Mouse (Mus musculus): ENCODE measurements at regions not wholly inside any gene's neighbourhood (a gene's known extent, or its start where the extent isn't known, plus 50 kb on each side); places are given as distances from the start of the nearest gene placed in this dataset.

DNA sequence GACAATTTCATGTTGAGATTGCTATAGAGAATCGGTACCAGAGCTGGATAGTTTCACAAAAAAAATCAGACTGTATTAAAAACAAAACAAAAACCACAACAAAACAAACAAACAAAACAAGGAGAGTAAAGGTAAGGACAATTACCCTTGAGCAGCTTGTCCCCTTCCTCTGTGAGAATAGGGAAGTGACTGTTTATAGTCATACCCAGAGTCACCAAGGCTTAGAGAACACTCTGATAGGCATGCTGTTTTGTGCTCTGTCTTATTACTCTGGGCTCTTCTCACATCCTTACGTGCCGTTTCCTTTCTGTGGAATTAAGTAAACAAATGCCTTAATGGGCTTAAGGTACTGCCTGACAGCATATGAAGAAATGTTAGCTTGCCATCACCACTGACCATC is 186.7 kb upstream of the Btg1 start:
- TF ChIP-seq CTCF (IDR thresholded peaks at IDR 0.05; ENCODE audit: borderline replicate concordance, insufficient read depth, low read depth, low read length) (no peak), POLR2A (IDR thresholded peaks at IDR 0.05; ENCODE audit: borderline replicate concordance, insufficient read depth, low read length) (no peak)

All from cerebellum, adult 2 months (tissue).